Mouse (Mus musculus) left cerebral cortex, adult 6 months (tissue): ENCODE results near the gene Gm12248. TPM values are rescaled to one million over a fixed set of nuclear protein-coding genes. Genes with fewer than 3 reads are reported as not detected.

Experiments
- long read RNA-seq, 2 experiments: library from polyadenylated mRNA; unstranded; transcript quantifications; one replicate each; pipeline ENCODE4 v2.0.0; 2019 to 2020
- polyA plus RNA-seq: library from polyadenylated mRNA; unstranded; fragments of <200 nt; fragmentation: Nextera tagmentation; gene quantifications from 2 replicates; pipeline ENCODE4 v1.2.3, GENCODE M21; 2021

Gm12248 gene
- not detected in 2 replicates for polyA plus RNA-seq
- long read RNA-seq, experiment 1 = 0 reads
- long read RNA-seq, experiment 2 = 0 reads

GRCm38 (mm10) chr11:58093021-58093528, at the start of gene Gm12248:
Gene Gm12248, minus strand, starts transcription at chr11:58093134.

GRCm38 (mm10) chr11:58103697-58104306, 10.9 kb upstream of the Gm12248 start, which contains the start of gene Cnot8:
Gene Cnot8, plus strand, starts transcription at chr11:58104153.

Other genes starting within 250 kb of the Gm12248 start
- gene Larp1, start 84.1 kb downstream of the Gm12248 start, polyA plus RNA-seq = 4.3 and 4.8 TPM in 2 replicates
- 58.3 and 62.3 TPM in 2 replicates for gene Cnot8, start 11.0 kb upstream of the Gm12248 start, polyA plus RNA-seq
- 3.4 and 4.7 TPM in 2 replicates for gene Gemin5, start 75.4 kb upstream of the Gm12248 start, polyA plus RNA-seq
- 95.3 and 108 TPM in 2 replicates for gene Mrpl22, start 78.5 kb upstream of the Gm12248 start, polyA plus RNA-seq
- gene Igtp, start 106.4 kb upstream of the Gm12248 start, polyA plus RNA-seq = 7.1 and 8.1 TPM in 2 replicates
- 1.2 and 1.6 TPM in 2 replicates for gene Irgm2, start 106.5 kb upstream of the Gm12248 start, polyA plus RNA-seq
- not detected in 2 replicates for gene 4930438A08Rik, start 181.7 kb upstream of the Gm12248 start, polyA plus RNA-seq
- gene Zfp692, start 213.9 kb upstream of the Gm12248 start, polyA plus RNA-seq = 7.0 and 7.2 TPM in 2 replicates
- gene Zfp672, start 237.2 kb upstream of the Gm12248 start, polyA plus RNA-seq = 34.9 and 35.5 TPM in 2 replicates
- gene Sh3bp5l, start 237.6 kb upstream of the Gm12248 start, polyA plus RNA-seq = 19.7 and 25.5 TPM in 2 replicates